Mouse (Mus musculus): ENCODE data around the gene Heyl.
A peak's percentile ranks its signal among the peaks of the same experiment; 100 is the strongest.

DNA sequence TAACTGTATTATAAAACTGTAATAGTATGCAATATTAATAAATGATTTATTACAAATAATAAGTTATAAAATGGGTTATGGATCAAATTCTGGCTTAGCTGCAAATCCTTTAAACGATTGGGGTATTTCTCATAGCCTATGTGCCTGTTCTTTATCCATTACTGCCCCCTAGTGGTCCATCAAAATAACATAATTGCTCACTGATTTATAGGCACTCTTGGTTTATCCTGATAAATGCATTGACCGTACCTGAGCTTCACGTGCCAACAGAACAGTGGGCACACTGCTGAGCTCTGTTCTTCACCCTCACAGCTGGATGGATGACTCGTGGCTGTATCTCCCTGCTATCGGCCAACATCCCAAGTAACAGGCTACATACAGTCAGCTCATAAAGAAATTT, 21.3 kb downstream of the Heyl start:
- TF ChIP-seq CTCF (IDR thresholded peaks at IDR 0.05) = peak; percentile 84
- TF ChIP-seq EP300 (IDR thresholded peaks at IDR 0.05; ENCODE audit: insufficient read depth, low read depth, low read length) = 0 out of 2 replicates have a peak, but pooled peaks have one; percentile 22
